Mouse (Mus musculus): ENCODE data around the gene Shc1. TPM values are rescaled to one million over a fixed set of nuclear protein-coding genes. Genes with fewer than 3 reads are reported as not detected.

Shc1 gene
- polyA plus RNA-seq, 1 experiment from 2014 or later: 48.6 TPM

DNA sequence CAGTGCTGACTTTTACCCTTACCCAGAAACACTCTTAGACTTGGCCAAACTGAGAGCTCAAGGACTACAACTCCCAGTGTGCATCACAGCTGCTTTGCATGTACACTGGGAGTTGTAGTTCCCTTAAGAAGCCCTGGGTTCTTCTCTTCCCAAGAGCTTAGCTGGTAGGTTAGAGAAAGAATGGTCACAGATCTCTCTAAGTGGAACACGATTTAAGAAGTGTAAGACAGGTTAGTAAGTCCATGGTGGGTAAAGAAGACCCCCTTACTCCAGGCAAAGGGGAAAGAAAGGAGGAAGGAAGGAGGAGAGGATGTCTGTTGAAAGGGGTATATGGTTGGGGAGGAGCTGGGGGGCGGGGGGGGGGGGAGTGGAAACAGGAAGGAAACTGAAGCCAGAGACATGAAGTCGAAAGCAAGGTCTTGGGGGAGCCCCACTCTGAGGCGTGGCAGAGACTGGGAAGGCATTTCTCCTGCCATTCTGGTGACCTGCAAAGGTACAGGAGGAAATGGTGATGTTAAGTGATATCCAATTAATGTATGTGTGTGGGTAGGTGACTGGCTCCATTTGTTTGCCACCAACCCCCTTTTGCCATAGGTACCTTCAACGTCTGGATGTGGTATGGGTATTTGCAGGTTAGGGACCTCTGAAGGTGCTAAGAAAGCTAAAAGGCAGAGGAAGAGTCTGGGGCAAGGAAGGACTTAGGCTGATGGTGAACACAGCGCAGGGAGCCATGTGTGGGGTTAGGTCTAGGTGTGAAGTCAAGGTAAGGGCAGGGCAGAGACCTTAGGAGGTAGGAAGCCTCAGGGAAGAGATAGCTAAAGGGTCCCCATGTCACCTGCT lies 29.1 kb upstream of the Shc1 start:
- 0 out of 2 replicates have a peak overlapping the region, but pooled peaks have one; percentile 83 for H3K9ac ChIP-seq (ENCODE audit: low read depth, low read length)
- ATAC-seq: peak; percentile 40
- H3K27ac ChIP-seq (ENCODE audit: low read depth, low read length): peak overlapping the region; percentile 97

DNA sequence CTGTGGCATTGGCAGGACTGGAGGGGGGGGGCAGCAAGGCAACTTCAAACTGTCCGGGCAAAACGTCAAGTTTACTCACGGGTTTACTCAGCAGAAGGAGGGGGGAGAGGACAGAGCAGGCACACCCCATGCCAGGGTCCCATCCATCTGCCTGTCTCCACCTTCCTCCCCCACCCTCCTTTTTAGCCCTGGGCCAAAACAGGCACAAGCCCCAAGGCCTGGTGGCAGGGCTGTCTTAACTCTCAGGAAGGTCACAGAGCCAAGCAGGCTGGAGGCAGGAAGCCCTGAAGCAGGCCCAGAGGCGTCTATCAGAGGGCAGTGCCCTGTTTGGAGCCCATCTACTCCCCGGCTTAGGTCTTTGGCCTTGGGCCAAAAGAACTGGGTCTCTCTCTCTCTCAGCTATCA lies 28.1 kb upstream of the Shc1 start:
- Histone ChIP-seq H3K4me1 (replicated peaks; ENCODE audit: control insufficient read depth, insufficient read depth, low read length) (peaks cover 6% of the 10 kb centered on the region; the same call in 1 of the 2 replicates), H3K4me3 (ENCODE audit: low read depth, low read length) (peak overlapping the region; percentile 76), H3K4me2 (replicated peaks; ENCODE audit: low read depth) (peak overlapping the region; percentile 85), H3K9me3 (ENCODE audit: control insufficient read depth) (no peaks in the 10 kb centered on the region), H3K36me3 (ENCODE audit: control insufficient read depth, insufficient read depth) (no peaks in the 10 kb centered on the region; the same call in 1 of the 2 replicates), H3K27me3 (replicated peaks; ENCODE audit: control insufficient read depth, insufficient read depth, low read length) (no peaks in the 10 kb centered on the region), H3K27ac (ENCODE audit: low read depth, low read length) (peak overlapping the region; percentile 97), H3K9ac (ENCODE audit: low read depth, low read length) (peak overlapping the region; percentile 83; the same call in 1 of the 2 replicates)
- WGBS: 17% methylated on average over 5 of the region's 5 CpGs
- ATAC-seq: no peak
- no peak for TF ChIP-seq CTCF (IDR thresholded peaks at IDR 0.05; ENCODE audit: low read depth)

More for the DNA sequence above, 29.1 kb upstream of the Shc1 start:
- WGBS: 38% methylated on average over 5 of the region's 6 CpGs
- Histone ChIP-seq H3K36me3 (ENCODE audit: control insufficient read depth, insufficient read depth) (peaks cover 6% of the 10 kb centered on the region; the same call in 1 of the 2 replicates), H3K4me2 (replicated peaks; ENCODE audit: low read depth) (peak overlapping the region; percentile 85), H3K27me3 (replicated peaks; ENCODE audit: control insufficient read depth, insufficient read depth, low read length) (no peaks in the 10 kb centered on the region), H3K9me3 (ENCODE audit: control insufficient read depth) (no peaks in the 10 kb centered on the region), H3K4me1 (replicated peaks; ENCODE audit: control insufficient read depth, insufficient read depth, low read length) (peaks cover 6% of the 10 kb centered on the region; the same call in 1 of the 2 replicates), H3K4me3 (ENCODE audit: low read depth, low read length) (no peak overlapping the region)
- no peak for TF ChIP-seq CTCF (IDR thresholded peaks at IDR 0.05; ENCODE audit: low read depth)

- no peak for TF ChIP-seq CTCF (IDR thresholded peaks at IDR 0.05; ENCODE audit: low read depth)
- H3K36me3 ChIP-seq (ENCODE audit: control insufficient read depth, insufficient read depth): no peaks in the 10 kb centered on the region
- ATAC-seq: no peak
These were observed 27.3 kb upstream of the Shc1 start for GRCm38 (mm10) chr3:89390699-89391662.

GRCm38 (mm10) chr3:89391663-89392511 lies 26.4 kb upstream of the Shc1 start:
- no peaks in the 10 kb centered on the region for H3K9me3 ChIP-seq (ENCODE audit: control insufficient read depth)
- no peaks in the 10 kb centered on the region for H3K36me3 ChIP-seq (ENCODE audit: control insufficient read depth, insufficient read depth)
- TF ChIP-seq CTCF (IDR thresholded peaks at IDR 0.05; ENCODE audit: low read depth): 0 out of 2 replicates have a peak, but pooled peaks have one; percentile 11
- H3K27me3 ChIP-seq (replicated peaks; ENCODE audit: control insufficient read depth, insufficient read depth, low read length): no peaks in the 10 kb centered on the region
- H3K9ac ChIP-seq (ENCODE audit: low read depth, low read length): peak overlapping the region; percentile 83
- peak overlapping the region; percentile 76 for H3K4me3 ChIP-seq (ENCODE audit: low read depth, low read length)
- H3K4me1 ChIP-seq (replicated peaks; ENCODE audit: control insufficient read depth, insufficient read depth, low read length): peaks cover 4% of the 10 kb centered on the region; the same call in 1 of the 2 replicates
- no peak for ATAC-seq
- peak overlapping the region; percentile 85 for H3K4me2 ChIP-seq (replicated peaks; ENCODE audit: low read depth)
- WGBS: 1% methylated on average over 55 of the region's 56 CpGs
- peak overlapping the region; percentile 97 for H3K27ac ChIP-seq (ENCODE audit: low read depth, low read length)

More at GRCm38 (mm10) chr3:89390699-89391662, 27.3 kb upstream of the Shc1 start:
- H3K27ac ChIP-seq (ENCODE audit: low read depth, low read length): peak overlapping the region; percentile 97
- H3K4me1 ChIP-seq (replicated peaks; ENCODE audit: control insufficient read depth, insufficient read depth, low read length): peaks cover 6% of the 10 kb centered on the region; the same call in 1 of the 2 replicates
- H3K4me2 ChIP-seq (replicated peaks; ENCODE audit: low read depth): peak overlapping the region; percentile 85
- 16% methylated on average over 19 of the region's 19 CpGs for WGBS
- no peaks in the 10 kb centered on the region for H3K27me3 ChIP-seq (replicated peaks; ENCODE audit: control insufficient read depth, insufficient read depth, low read length)
- H3K9me3 ChIP-seq (ENCODE audit: control insufficient read depth): no peaks in the 10 kb centered on the region
- peak overlapping the region; percentile 76 for H3K4me3 ChIP-seq (ENCODE audit: low read depth, low read length)
- H3K9ac ChIP-seq (ENCODE audit: low read depth, low read length): peak overlapping the region; percentile 83

GRCm38 (mm10) chr3:89392871-89393311 lies 25.4 kb upstream of the Shc1 start:
- H3K9me3 ChIP-seq (ENCODE audit: control insufficient read depth): no peaks in the 10 kb centered on the region
- no peaks in the 10 kb centered on the region for H3K36me3 ChIP-seq (ENCODE audit: control insufficient read depth, insufficient read depth)
- ATAC-seq: no peak
- peak overlapping the region; percentile 97 for H3K27ac ChIP-seq (ENCODE audit: low read depth, low read length)
- H3K4me1 ChIP-seq (replicated peaks; ENCODE audit: control insufficient read depth, insufficient read depth, low read length): no peaks in the 10 kb centered on the region
- TF ChIP-seq CTCF (IDR thresholded peaks at IDR 0.05; ENCODE audit: low read depth): no peak
- H3K4me2 ChIP-seq (replicated peaks; ENCODE audit: low read depth): peak overlapping the region; percentile 85
- peak overlapping the region; percentile 76 for H3K4me3 ChIP-seq (ENCODE audit: low read depth, low read length)
- no peaks in the 10 kb centered on the region for H3K27me3 ChIP-seq (replicated peaks; ENCODE audit: control insufficient read depth, insufficient read depth, low read length)
- WGBS: 0% methylated on average over 18 of the region's 24 CpGs
- peak overlapping the region; percentile 83 for H3K9ac ChIP-seq (ENCODE audit: low read depth, low read length)
